Mouse (Mus musculus) lung, postnatal 0 days (tissue): ENCODE measurements at regions not wholly inside any gene's neighbourhood (a gene's known extent, or its start where the extent isn't known, plus 50 kb on each side); places are given as distances from the start of the nearest gene placed in this dataset.

ENCODE experiments used
- ATAC-seq: fragments of 200-750 bp; cut with Nextera tagmentation; 2 replicates; pipeline ENCODE4 v1.8.0; 2017; ENCODE audit warnings: moderate library complexity
- DNase-seq: peaks from one replicate; pipeline ENCODE4 v3.0.0-alpha.2; 2016; ENCODE audit warnings: low spot score
- H3K27ac ChIP-seq: fragments of 300-500 bp; sonication (generic); 2 replicates; pipeline ENCODE4 v1.5.1; 2014; ENCODE audit warnings: antibody characterized with exemption, mild to moderate bottlenecking, low read length, mixed read lengths
- H3K27me3 ChIP-seq: fragments of 300-500 bp; sonication (generic); replicated peaks from 2 replicates; pipeline ENCODE4 v1.6.1; 2014; ENCODE audit warnings: low read length, mixed read lengths; ENCODE audit not compliant: insufficient read depth
- H3K36me3 ChIP-seq: fragments of 300-500 bp; sonication (generic); 2 replicates; pipeline ENCODE4 v1.6.1; 2014; ENCODE audit warnings: low read length, mixed read lengths; ENCODE audit not compliant: insufficient read depth
- H3K4me1 ChIP-seq: fragments of 300-500 bp; sonication (generic); 2 replicates; pipeline ENCODE4 v1.6.1; 2014; ENCODE audit warnings: antibody characterized with exemption, low read depth, low read length, mixed read lengths; ENCODE audit not compliant: insufficient read depth
- H3K4me2 ChIP-seq: fragments of 300-500 bp; sonication (generic); replicated peaks from 2 replicates; pipeline ENCODE4 v1.6.1; 2014; ENCODE audit warnings: low read depth, mild to moderate bottlenecking, low read length, moderate library complexity, mixed read lengths
- H3K4me3 ChIP-seq: fragments of 300-500 bp; sonication (generic); 2 replicates; pipeline ENCODE4 v1.5.1; 2014; ENCODE audit warnings: low read depth, low read length
- H3K9ac ChIP-seq: fragments of 300-500 bp; sonication (generic); replicated peaks from 2 replicates; pipeline ENCODE4 v1.6.1; 2014; ENCODE audit warnings: low read depth, mild to moderate bottlenecking
- H3K9me3 ChIP-seq: fragments of 300-500 bp; sonication (generic); 2 replicates; pipeline ENCODE4 v1.6.1; 2016; ENCODE audit warnings: low read length, mixed read lengths
- CTCF ChIP-seq: IDR thresholded peaks from 2 replicates; pipeline ENCODE4 v1.5.1; 2016; ENCODE audit warnings: antibody characterized with exemption, mild to moderate bottlenecking
- EP300 ChIP-seq: IDR thresholded peaks from 2 replicates; pipeline ENCODE4 v1.6.1; 2016; ENCODE audit warnings: antibody characterized with exemption, mild to moderate bottlenecking, control low read depth
- WGBS: fragments of 180-500 bp; shearing (Covaris S2); extraction: QIAGEN DNeasy Blood & Tissue Kit; methylation state at CpG from one replicate; pipeline ENCODE4 v1.1.7; 2014; 5-methylcytosine and 5-hydroxymethylcytosine counted together

GRCm38 (mm10) chr1:119236787-119237186, 183.4 kb upstream of the Gli2 start:
- no peak for TF ChIP-seq EP300
- TF ChIP-seq CTCF, result no peak
- no peaks in the 10 kb centered on the region for H3K9me3 ChIP-seq
- no peak overlapping the region for H3K27ac ChIP-seq
- no peaks in the 10 kb centered on the region for H3K36me3 ChIP-seq
- no peak overlapping the region for H3K9ac ChIP-seq
- ATAC-seq (no peak), DNase-seq (no peak)
- H3K4me3 ChIP-seq, result no peak overlapping the region
- no peaks in the 10 kb centered on the region for H3K27me3 ChIP-seq
- H3K4me2 ChIP-seq, result no peak overlapping the region
- H3K4me1 ChIP-seq, result no peaks in the 10 kb centered on the region
- WGBS, result 17% methylated on average over 3 of the region's 3 CpGs

DNA sequence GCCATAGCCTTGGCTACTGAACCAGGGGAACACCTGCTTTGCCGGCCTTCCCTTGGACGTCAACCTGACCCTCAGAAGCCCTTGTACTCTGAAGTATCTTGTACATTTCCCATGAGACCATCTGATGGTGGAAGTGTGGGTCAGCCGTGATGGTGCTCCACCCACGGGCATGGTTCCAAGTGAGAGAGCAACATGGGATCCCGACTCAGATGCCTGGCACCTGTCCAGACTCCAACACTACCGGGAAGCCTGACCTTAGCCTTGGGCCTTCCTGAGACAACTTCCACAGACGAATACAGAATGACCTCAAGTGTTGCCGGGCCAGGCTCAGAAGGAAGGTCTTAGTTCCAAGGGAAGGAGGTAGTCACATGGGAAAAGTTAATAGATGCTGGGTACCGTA, 181.0 kb upstream of the Gli2 start:
- H3K9me3 ChIP-seq, result no peaks in the 10 kb centered on the region
- H3K4me1 ChIP-seq, result no peaks in the 10 kb centered on the region
- H3K4me2 ChIP-seq, result no peak overlapping the region
- ATAC-seq (peak; percentile 68), DNase-seq (peak; percentile 45)
- H3K27me3 ChIP-seq, result no peaks in the 10 kb centered on the region
- H3K36me3 ChIP-seq, result no peaks in the 10 kb centered on the region
- 50% methylated on average over 9 of the region's 9 CpGs for WGBS
- H3K27ac ChIP-seq, result no peak overlapping the region
- TF ChIP-seq CTCF, result no peak
- no peak overlapping the region for H3K4me3 ChIP-seq
- H3K9ac ChIP-seq, result no peak overlapping the region

GRCm38 (mm10) chr1:119226996-119227395, 173.6 kb upstream of the Gli2 start:
- H3K9ac ChIP-seq, result no peak overlapping the region
- no peaks in the 10 kb centered on the region for H3K36me3 ChIP-seq
- H3K27me3 ChIP-seq, result no peaks in the 10 kb centered on the region
- no peak overlapping the region for H3K27ac ChIP-seq
- DNase-seq, result no peak
- no peaks in the 10 kb centered on the region for H3K9me3 ChIP-seq
- 64% methylated on average over 2 of the region's 2 CpGs for WGBS
- H3K4me1 ChIP-seq, result no peaks in the 10 kb centered on the region
- ATAC-seq, result no peak
- no peak overlapping the region for H3K4me3 ChIP-seq
- H3K4me2 ChIP-seq, result no peak overlapping the region
- TF ChIP-seq CTCF, result no peak
- no peak for TF ChIP-seq EP300

DNA sequence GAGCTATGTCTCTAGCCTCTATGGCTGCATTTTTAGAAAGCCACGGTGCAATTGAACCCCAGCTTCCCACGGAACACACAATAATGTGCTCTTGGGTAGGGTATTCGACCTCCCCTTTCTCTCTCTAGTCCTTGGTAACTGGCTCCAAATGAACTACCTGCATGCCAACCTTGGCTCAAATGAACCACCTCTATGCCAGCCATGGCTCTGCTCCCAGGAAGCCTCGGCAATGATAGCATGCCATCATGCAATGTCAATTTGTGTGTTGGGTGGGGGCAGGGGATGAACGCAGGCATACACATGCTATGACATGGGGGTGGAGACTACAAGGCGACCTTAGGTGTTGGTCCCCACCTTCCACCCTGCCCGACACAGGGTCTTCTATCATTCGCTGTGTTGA, 170.5 kb upstream of the Gli2 start:
- no peaks in the 10 kb centered on the region for H3K36me3 ChIP-seq
- no peak overlapping the region for H3K9ac ChIP-seq
- H3K27me3 ChIP-seq, result no peaks in the 10 kb centered on the region
- H3K4me3 ChIP-seq, result no peak overlapping the region
- H3K4me2 ChIP-seq, result no peak overlapping the region
- no peaks in the 10 kb centered on the region for H3K4me1 ChIP-seq
- ATAC-seq (no peak), DNase-seq (no peak)
- 83% methylated on average over 8 of the region's 8 CpGs for WGBS
- TF ChIP-seq CTCF, result no peak
- H3K27ac ChIP-seq, result no peak overlapping the region
- no peaks in the 10 kb centered on the region for H3K9me3 ChIP-seq

DNA sequence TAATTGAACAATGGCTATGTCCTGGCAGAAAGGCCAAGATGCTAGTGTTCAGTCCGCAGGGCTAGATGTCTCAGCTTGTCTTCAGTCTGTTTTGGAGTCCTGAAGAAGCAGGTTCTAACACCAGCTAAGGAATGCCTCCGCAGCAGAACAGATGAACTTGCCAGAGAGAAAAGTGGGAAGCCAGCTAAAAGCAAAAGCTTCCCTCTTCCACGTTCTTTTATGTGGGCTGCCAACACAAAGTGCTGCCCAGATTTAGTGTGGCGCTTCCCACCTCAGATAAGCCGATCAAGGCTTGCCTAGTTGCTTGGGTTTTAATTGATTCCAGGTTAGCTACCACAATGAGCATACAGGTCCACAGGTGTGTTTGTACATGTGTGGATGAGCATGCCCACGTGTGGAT, 168.5 kb upstream of the Gli2 start:
- no peaks in the 10 kb centered on the region for H3K4me1 ChIP-seq
- H3K4me2 ChIP-seq, result no peak overlapping the region
- no peaks in the 10 kb centered on the region for H3K36me3 ChIP-seq
- H3K27ac ChIP-seq, result no peak overlapping the region
- no peaks in the 10 kb centered on the region for H3K27me3 ChIP-seq
- ATAC-seq (no peak), DNase-seq (no peak)
- TF ChIP-seq EP300 (no peak), CTCF (no peak)
- no peak overlapping the region for H3K9ac ChIP-seq
- H3K4me3 ChIP-seq, result no peak overlapping the region
- no peaks in the 10 kb centered on the region for H3K9me3 ChIP-seq
- WGBS, result 81% methylated on average over 6 of the region's 6 CpGs

DNA sequence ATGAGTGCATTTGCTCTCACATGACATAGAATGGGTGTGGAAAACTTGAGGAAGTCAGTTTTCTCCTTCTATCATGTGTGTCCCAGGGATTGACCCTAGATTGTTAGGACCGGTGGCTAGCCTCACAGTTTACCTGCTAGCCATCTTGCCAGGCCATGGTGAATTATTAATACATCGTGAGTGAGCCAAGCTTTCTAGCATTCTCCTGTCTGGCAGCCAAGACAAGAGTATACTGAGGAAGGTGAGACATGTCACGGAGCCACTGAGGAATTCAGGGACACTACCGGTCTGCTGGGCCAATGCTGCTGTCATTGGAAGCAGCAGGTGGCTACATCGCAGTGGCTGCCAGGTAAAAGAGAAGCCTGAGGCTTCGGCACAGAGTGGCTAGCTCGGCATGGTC, 167.6 kb upstream of the Gli2 start:
- TF ChIP-seq CTCF (no peak), EP300 (no peak)
- 80% methylated on average over 7 of the region's 7 CpGs for WGBS

DNA sequence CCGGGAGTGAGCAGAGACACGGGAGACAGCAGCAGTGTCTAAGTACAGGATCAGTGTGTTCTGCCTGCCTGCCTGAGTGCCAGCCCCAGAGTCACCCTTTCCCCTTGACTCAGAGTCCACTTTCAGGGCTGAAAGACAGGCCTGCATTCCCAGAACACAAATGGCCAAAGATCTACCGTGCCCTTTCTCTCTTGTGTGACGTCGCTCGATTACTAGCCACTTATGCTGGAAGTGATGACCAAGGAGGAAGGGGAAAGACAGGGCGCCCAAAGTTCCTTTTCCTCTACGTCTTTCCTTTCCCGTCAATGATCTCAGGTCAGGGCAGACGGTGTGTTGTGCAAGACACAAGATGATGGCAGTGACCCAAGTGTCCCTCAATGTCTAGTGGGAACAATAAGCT, 166.4 kb upstream of the Gli2 start:
- no peaks in the 10 kb centered on the region for H3K4me1 ChIP-seq
- H3K4me2 ChIP-seq, result no peak overlapping the region
- no peak overlapping the region for H3K27ac ChIP-seq
- TF ChIP-seq CTCF, result no peak
- TF ChIP-seq EP300, result peak; percentile 98
- H3K4me3 ChIP-seq, result no peak overlapping the region
- DNase-seq (peak; percentile 70), ATAC-seq (peak; percentile 76)
- no peaks in the 10 kb centered on the region for H3K27me3 ChIP-seq
- no peak overlapping the region for H3K9ac ChIP-seq
- 51% methylated on average over 10 of the region's 10 CpGs for WGBS
- no peaks in the 10 kb centered on the region for H3K9me3 ChIP-seq
- no peaks in the 10 kb centered on the region for H3K36me3 ChIP-seq

More for the DNA sequence above, 167.6 kb upstream of the Gli2 start:
- Histone ChIP-seq H3K9me3 (no peaks in the 10 kb centered on the region), H3K4me2 (no peak overlapping the region), H3K27ac (no peak overlapping the region), H3K36me3 (no peaks in the 10 kb centered on the region), H3K27me3 (no peaks in the 10 kb centered on the region), H3K4me1 (no peaks in the 10 kb centered on the region), H3K9ac (no peak overlapping the region), H3K4me3 (no peak overlapping the region)
- no peak for DNase-seq
- no peak for ATAC-seq
